Mouse (Mus musculus): ENCODE measurements around the gene Mrps23.

DNA sequence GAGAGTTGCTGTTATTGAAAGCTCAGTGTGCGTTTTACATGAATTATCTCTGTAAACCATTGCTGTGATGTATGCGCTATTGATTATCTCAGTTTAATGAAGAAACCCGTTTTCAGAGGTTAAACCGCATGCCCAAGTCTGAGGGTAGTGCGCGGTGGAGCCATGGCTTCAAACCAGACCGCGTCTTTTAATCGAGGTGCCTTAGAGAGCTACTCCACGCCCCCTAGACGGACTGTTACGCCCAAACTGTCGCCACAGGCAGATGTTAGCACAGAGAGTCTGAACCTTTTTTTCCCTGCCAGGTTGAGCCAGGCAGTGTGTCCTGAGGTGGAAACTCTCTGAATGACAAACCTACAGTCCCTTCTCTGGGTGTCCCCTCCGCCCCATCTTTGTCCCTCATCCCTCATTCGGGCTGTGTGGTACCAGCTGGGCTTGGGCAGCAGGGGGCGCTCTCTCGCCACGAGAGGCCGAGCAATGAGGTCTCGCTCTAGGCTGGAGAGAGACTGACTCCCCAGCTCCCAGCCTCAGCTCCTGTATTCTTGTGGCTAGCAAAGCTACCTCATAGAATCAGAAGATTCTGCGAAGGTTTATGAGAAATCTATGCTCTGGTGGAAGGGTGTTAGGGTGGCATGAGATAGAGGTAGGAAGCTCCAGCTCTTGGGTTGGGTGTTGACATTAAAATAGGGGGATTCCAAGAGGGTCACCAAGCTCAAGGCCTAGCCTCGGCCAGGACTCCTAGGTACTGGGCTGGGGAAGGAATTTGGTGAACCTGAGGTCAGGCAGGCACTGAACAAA, 48.0 kb downstream of the Mrps23 start:
- TF ChIP-seq CTCF (IDR thresholded peaks at IDR 0.05; ENCODE audit: low read depth) (peak; percentile 96), EP300 (IDR thresholded peaks at IDR 0.05; ENCODE audit: low read depth) (no peak)
